Mouse (Mus musculus): ENCODE results near the gene Bhlhe40.

DNA sequence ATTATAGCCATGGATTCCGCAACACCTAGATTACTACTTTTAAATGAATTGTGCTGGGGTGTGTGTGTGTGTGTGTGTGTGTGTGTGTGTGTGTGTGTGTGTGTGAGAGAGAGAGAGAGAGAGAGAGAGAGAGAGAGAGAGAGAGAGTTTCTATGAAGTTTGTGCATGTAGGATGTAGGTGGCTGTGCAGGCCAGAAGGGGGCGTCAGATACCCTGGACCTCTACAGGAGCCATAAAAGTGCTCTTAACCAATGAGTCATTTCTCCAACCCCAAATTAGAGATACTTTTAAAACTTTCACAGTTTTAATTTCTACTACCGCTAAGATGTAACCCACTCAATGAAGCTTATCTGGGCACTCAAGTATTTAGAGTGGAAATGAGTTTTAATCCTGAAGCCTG is 50.2 kb downstream of the Bhlhe40 start:
- TF ChIP-seq CTCF (IDR thresholded peaks at IDR 0.05; ENCODE audit: low read depth, low read length) (no peak), POLR2A (IDR thresholded peaks at IDR 0.05; ENCODE audit: borderline replicate concordance, low read depth, low read length) (no peak)

All from bone marrow macrophage, adult 2 months (primary cell).